Mouse (Mus musculus): ENCODE measurements around the gene Kxd1.

The Kxd1 gene

GRCm38 (mm10) chr8:70466305-70466704 is 61.5 kb downstream of the Kxd1 start:
- no peak for DNase-seq

- DNase-seq = no peak
These were observed 62.1 kb downstream of the Kxd1 start for GRCm38 (mm10) chr8:70465701-70466100.

- DNase-seq = no peak
These were observed 63.6 kb downstream of the Kxd1 start for GRCm38 (mm10) chr8:70464162-70464561.

GRCm38 (mm10) chr8:70463306-70463705 is 64.5 kb downstream of the Kxd1 start:
- peak; percentile 59 for DNase-seq

- DNase-seq = no peak
These were observed 65.3 kb downstream of the Kxd1 start for GRCm38 (mm10) chr8:70462516-70462813.

- no peak for DNase-seq
These were observed 65.8 kb downstream of the Kxd1 start for GRCm38 (mm10) chr8:70461765-70462515.

- no peak for DNase-seq
These were observed 67.2 kb downstream of the Kxd1 start for GRCm38 (mm10) chr8:70460606-70461005.

GRCm38 (mm10) chr8:70460199-70460598 is 67.6 kb downstream of the Kxd1 start:
- DNase-seq = no peak

- no peak for DNase-seq
These were observed 68.1 kb downstream of the Kxd1 start for GRCm38 (mm10) chr8:70459636-70460035.

- DNase-seq = no peak
These were observed 69.3 kb downstream of the Kxd1 start for GRCm38 (mm10) chr8:70458462-70458861.

All from right cerebral cortex, postnatal 14 days (tissue).